Mouse (Mus musculus): Measurements from ENCODE around the gene Map3k5. TPM values are rescaled to one million over a fixed set of nuclear protein-coding genes. Genes with fewer than 3 reads are reported as not detected.

Map3k5 gene
- polyA plus RNA-seq, 1 experiment = not detected

- Histone ChIP-seq H3K9me3 (ENCODE audit: control insufficient read depth, low read length) (no peaks in the 10 kb centered on the region), H3K4me1 (ENCODE audit: control insufficient read depth) (no peaks in the 10 kb centered on the region), H3K27me3 (ENCODE audit: control insufficient read depth) (no peaks in the 10 kb centered on the region), H3K4me3 (replicated peaks) (no peak overlapping the region), H3K36me3 (ENCODE audit: control insufficient read depth) (no peaks in the 10 kb centered on the region; the same call in 1 of the 2 replicates)
- TF ChIP-seq GATA1 (IDR thresholded peaks at IDR 0.05; ENCODE audit: low read length) (no peak), TAL1 (IDR thresholded peaks at IDR 0.05; ENCODE audit: low read length) (no peak)
Measured at GRCm38 (mm10) chr10:20066069-20066665, 131.9 kb downstream of the Map3k5 start.

- H3K4me1 ChIP-seq (ENCODE audit: control insufficient read depth) = no peaks in the 10 kb centered on the region
- no peak overlapping the region for H3K4me3 ChIP-seq (replicated peaks)
- TF ChIP-seq TAL1 (IDR thresholded peaks at IDR 0.05; ENCODE audit: low read length) = no peak
- TF ChIP-seq GATA1 (IDR thresholded peaks at IDR 0.05; ENCODE audit: low read length) = no peak
- H3K27me3 ChIP-seq (ENCODE audit: control insufficient read depth) = no peaks in the 10 kb centered on the region
- H3K36me3 ChIP-seq (ENCODE audit: control insufficient read depth) = no peaks in the 10 kb centered on the region
- no peaks in the 10 kb centered on the region for H3K9me3 ChIP-seq (ENCODE audit: control insufficient read depth, low read length)
Measured at GRCm38 (mm10) chr10:20069771-20070460, 135.6 kb downstream of the Map3k5 start.

- TF ChIP-seq GATA1 (IDR thresholded peaks at IDR 0.05; ENCODE audit: low read length) = no peak
- TF ChIP-seq TAL1 (IDR thresholded peaks at IDR 0.05; ENCODE audit: low read length) = no peak
- Histone ChIP-seq H3K4me1 (ENCODE audit: control insufficient read depth) (no peaks in the 10 kb centered on the region), H3K36me3 (ENCODE audit: control insufficient read depth) (no peaks in the 10 kb centered on the region), H3K27me3 (ENCODE audit: control insufficient read depth) (no peaks in the 10 kb centered on the region), H3K9me3 (ENCODE audit: control insufficient read depth, low read length) (no peaks in the 10 kb centered on the region), H3K4me3 (replicated peaks) (no peak overlapping the region)
Measured at GRCm38 (mm10) chr10:20070576-20071109, 136.4 kb downstream of the Map3k5 start.

- no peak for TF ChIP-seq GATA1 (IDR thresholded peaks at IDR 0.05; ENCODE audit: low read length)
- TF ChIP-seq TAL1 (IDR thresholded peaks at IDR 0.05; ENCODE audit: low read length) = no peak
- Histone ChIP-seq H3K9me3 (ENCODE audit: control insufficient read depth, low read length) (no peaks in the 10 kb centered on the region), H3K4me3 (replicated peaks) (no peak overlapping the region), H3K36me3 (ENCODE audit: control insufficient read depth) (no peaks in the 10 kb centered on the region), H3K4me1 (ENCODE audit: control insufficient read depth) (no peaks in the 10 kb centered on the region), H3K27me3 (ENCODE audit: control insufficient read depth) (no peaks in the 10 kb centered on the region)
Measured at GRCm38 (mm10) chr10:20071716-20072115, 137.4 kb downstream of the Map3k5 start.

- no peaks in the 10 kb centered on the region for H3K27me3 ChIP-seq (ENCODE audit: control insufficient read depth)
- TF ChIP-seq GATA1 (IDR thresholded peaks at IDR 0.05; ENCODE audit: low read length) (no peak), TAL1 (IDR thresholded peaks at IDR 0.05; ENCODE audit: low read length) (no peak)
- no peaks in the 10 kb centered on the region for H3K9me3 ChIP-seq (ENCODE audit: control insufficient read depth, low read length)
- no peaks in the 10 kb centered on the region for H3K36me3 ChIP-seq (ENCODE audit: control insufficient read depth)
- no peak overlapping the region for H3K4me3 ChIP-seq (replicated peaks)
- no peaks in the 10 kb centered on the region for H3K4me1 ChIP-seq (ENCODE audit: control insufficient read depth)
Measured at GRCm38 (mm10) chr10:20073236-20073893, 139.1 kb downstream of the Map3k5 start.

- Histone ChIP-seq H3K27me3 (ENCODE audit: control insufficient read depth) (no peaks in the 10 kb centered on the region), H3K9me3 (ENCODE audit: control insufficient read depth, low read length) (no peaks in the 10 kb centered on the region), H3K4me1 (ENCODE audit: control insufficient read depth) (no peaks in the 10 kb centered on the region), H3K36me3 (ENCODE audit: control insufficient read depth) (no peaks in the 10 kb centered on the region), H3K4me3 (replicated peaks) (no peak overlapping the region)
- no peak for TF ChIP-seq GATA1 (IDR thresholded peaks at IDR 0.05; ENCODE audit: low read length)
- no peak for TF ChIP-seq TAL1 (IDR thresholded peaks at IDR 0.05; ENCODE audit: low read length)
Measured at GRCm38 (mm10) chr10:20076541-20077469, 142.5 kb downstream of the Map3k5 start.

- Histone ChIP-seq H3K36me3 (ENCODE audit: control insufficient read depth) (no peaks in the 10 kb centered on the region), H3K27me3 (ENCODE audit: control insufficient read depth) (no peaks in the 10 kb centered on the region), H3K4me3 (replicated peaks) (no peak overlapping the region), H3K9me3 (ENCODE audit: control insufficient read depth, low read length) (no peaks in the 10 kb centered on the region), H3K4me1 (ENCODE audit: control insufficient read depth) (no peaks in the 10 kb centered on the region)
- TF ChIP-seq TAL1 (IDR thresholded peaks at IDR 0.05; ENCODE audit: low read length) (no peak), GATA1 (IDR thresholded peaks at IDR 0.05; ENCODE audit: low read length) (no peak)
Measured at GRCm38 (mm10) chr10:20078350-20078749, 144.1 kb downstream of the Map3k5 start.

- Histone ChIP-seq H3K4me1 (ENCODE audit: control insufficient read depth) (no peaks in the 10 kb centered on the region; the same call in 1 of the 2 replicates), H3K36me3 (ENCODE audit: control insufficient read depth) (no peaks in the 10 kb centered on the region), H3K27me3 (ENCODE audit: control insufficient read depth) (no peaks in the 10 kb centered on the region), H3K9me3 (ENCODE audit: control insufficient read depth, low read length) (no peaks in the 10 kb centered on the region), H3K4me3 (replicated peaks) (no peak overlapping the region)
- TF ChIP-seq GATA1 (IDR thresholded peaks at IDR 0.05; ENCODE audit: low read length) = no peak
- no peak for TF ChIP-seq TAL1 (IDR thresholded peaks at IDR 0.05; ENCODE audit: low read length)
Measured at GRCm38 (mm10) chr10:20087841-20088240, 153.6 kb downstream of the Map3k5 start.
